Mouse (Mus musculus) ES-Bruce4 (cell line): ENCODE measurements around the gene Eif4a2. TPM values are rescaled to one million over a fixed set of nuclear protein-coding genes. Genes with fewer than 3 reads are reported as not detected.
"Not testable (repeated sequence)": the region's sequence is repeated elsewhere in the genome, so short reads cannot be mapped to it uniquely, and the experiment has no call there.

ENCODE experiments used
- H3K27ac ChIP-seq: 2 replicates; pipeline ENCODE4 v1.5.1; 2012; ENCODE audit warnings: low read length, inconsistent platforms; ENCODE audit not compliant: insufficient read depth
- H3K27me3 ChIP-seq: 2 replicates; pipeline ENCODE4 v1.6.1; 2012; ENCODE audit warnings: mild to moderate bottlenecking, low read length, inconsistent platforms; ENCODE audit not compliant: control insufficient read depth, poor library complexity, insufficient read depth, severe bottlenecking
- H3K36me3 ChIP-seq: 2 replicates; pipeline ENCODE4 v1.6.1; 2012; ENCODE audit warnings: inconsistent platforms, mild to moderate bottlenecking, low read length, moderate library complexity; ENCODE audit not compliant: control insufficient read depth, poor library complexity, insufficient read depth, severe bottlenecking
- H3K4me1 ChIP-seq: one replicate; pipeline ENCODE4 v1.8.1; 2011; ENCODE audit warnings: low read length; ENCODE audit not compliant: control insufficient read depth, insufficient read depth
- H3K4me3 ChIP-seq: 2 replicates; pipeline ENCODE4 v1.5.1; 2011; ENCODE audit warnings: low read depth, mild to moderate bottlenecking, low read length
- H3K9ac ChIP-seq: 2 replicates; pipeline ENCODE4 v1.6.1; 2012; ENCODE audit warnings: low read depth, mild to moderate bottlenecking, inconsistent platforms; ENCODE audit not compliant: poor library complexity, severe bottlenecking
- H3K9me3 ChIP-seq: replicated peaks from 2 replicates; pipeline ENCODE4 v1.6.1; 2012; ENCODE audit warnings: mild to moderate bottlenecking, low read length, inconsistent platforms; ENCODE audit not compliant: control insufficient read depth, poor library complexity, insufficient read depth, severe bottlenecking
- CTCF ChIP-seq: IDR thresholded peaks from one replicate; pipeline ENCODE4 v1.8.1; 2011; ENCODE audit warnings: low read depth, low read length
- EP300 ChIP-seq: IDR thresholded peaks from 2 replicates; pipeline ENCODE4 v1.6.1; 2011; ENCODE audit warnings: low read depth, low read length; ENCODE audit not compliant: insufficient read depth
- POLR2A ChIP-seq: IDR thresholded peaks from one replicate; pipeline ENCODE4 v1.8.1; 2011; ENCODE audit warnings: low read length; ENCODE audit not compliant: insufficient read depth
- polyA plus RNA-seq: library from polyadenylated mRNA; stranded (reverse); fragments of >200 nt; gene quantifications from 2 replicates; pipeline ENCODE4 v1.2.4, GENCODE M21; 2011; ENCODE audit warnings: low read depth; ENCODE audit not compliant: missing spikeins, insufficient read depth, insufficient read length

Gene Eif4a2
- 967 and 1,069 TPM in 2 replicates for polyA plus RNA-seq

DNA sequence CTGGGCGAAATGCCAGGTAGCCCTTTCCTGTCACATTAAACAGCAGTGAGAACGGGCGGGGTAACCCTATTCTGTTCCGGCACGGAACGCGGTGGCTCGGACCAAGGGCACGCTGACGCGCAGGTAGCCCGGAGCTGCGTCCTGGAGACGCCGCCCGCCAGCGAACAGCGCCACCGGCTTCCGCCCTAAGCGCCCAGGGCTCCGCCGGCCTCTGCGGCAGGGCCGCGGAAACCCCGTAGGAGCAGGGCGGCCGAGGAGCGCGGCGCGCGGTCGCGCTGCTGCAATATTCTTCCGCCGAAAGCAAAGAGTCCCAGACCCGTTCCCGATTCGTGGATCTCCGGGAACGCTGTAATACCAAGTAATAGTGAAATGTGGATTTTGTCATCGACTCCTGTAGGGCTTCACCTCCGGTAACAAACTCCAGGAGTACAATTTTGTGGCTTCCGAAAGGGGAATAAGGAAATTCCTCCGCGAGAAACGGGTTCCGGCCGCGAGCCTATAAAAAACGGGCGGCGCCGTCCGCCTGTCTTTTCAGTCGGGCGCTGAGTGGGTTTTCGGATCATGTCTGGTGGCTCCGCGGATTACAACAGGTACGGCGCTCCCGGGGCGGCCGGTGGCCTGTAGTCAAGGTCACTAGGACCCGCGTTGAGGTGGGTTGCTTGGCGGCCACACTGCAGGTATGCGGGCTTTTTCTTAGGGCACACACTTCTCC, at the start of gene Eif4a2:
Eif4a2 (plus strand) TSS at position 214 of the 712 bp plus-strand sequence.
- H3K36me3 ChIP-seq, result peaks cover 47% of the 10 kb centered on the region
- H3K4me1 ChIP-seq, result no peaks in the 10 kb centered on the region
- H3K9ac ChIP-seq, result peak within 1 kb of the TSS; percentile 96
- peak within 1 kb of the TSS; percentile 95 for H3K27ac ChIP-seq
- no peaks in the 10 kb centered on the region for H3K27me3 ChIP-seq
- H3K4me3 ChIP-seq, result peak within 1 kb of the TSS; percentile 90
- TF ChIP-seq POLR2A (peak; percentile 62), EP300 (peak; percentile 74), CTCF (no peak)
- H3K9me3 ChIP-seq, result no peaks in the 10 kb centered on the region

DNA sequence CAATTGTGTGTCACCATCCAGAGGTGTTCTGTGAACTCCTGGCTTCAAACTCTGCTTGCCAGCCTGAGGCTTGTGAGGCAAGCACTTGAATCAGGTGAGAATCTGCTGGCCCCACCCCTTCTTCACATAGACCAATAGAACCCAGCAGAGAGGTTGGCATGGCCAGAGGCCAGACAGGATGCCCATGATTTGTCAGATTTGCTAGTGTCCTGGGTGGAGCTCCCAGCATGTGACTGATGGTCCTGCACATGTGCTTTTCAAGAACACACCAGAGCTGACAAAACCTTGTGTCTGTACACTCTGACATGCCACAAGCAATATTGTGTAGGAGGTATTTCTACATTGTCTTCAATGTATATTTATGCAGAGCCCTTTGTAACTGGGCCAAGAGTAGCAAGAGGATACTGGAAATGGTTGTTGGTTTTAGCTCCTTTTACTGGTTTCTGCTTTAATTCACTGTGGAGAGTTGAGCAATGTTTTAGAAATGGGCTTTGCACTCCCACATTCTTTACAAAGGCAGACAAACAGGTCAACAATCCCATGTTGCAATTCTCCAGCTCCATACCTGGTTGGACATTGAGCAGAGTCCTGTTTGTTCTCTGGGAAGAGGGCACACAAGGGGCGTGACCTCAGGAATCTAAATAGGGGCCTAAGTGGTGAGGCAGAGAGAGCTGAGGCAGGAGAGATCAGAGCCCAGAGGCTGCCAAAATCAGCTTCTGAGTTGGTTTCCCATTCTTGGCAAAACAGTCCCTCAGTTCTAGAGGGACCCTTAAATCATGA, 49.4 kb upstream of the Eif4a2 start, which contains the start of gene Kng1:
Kng1 (plus strand) TSS at position 198 of the 780 bp plus-strand sequence.
- H3K9ac ChIP-seq, H3K27me3 ChIP-seq, H3K4me3 ChIP-seq, H3K9me3 ChIP-seq, H3K36me3 ChIP-seq, H3K27ac ChIP-seq, H3K4me1 ChIP-seq: not testable (repeated sequence)

DNA sequence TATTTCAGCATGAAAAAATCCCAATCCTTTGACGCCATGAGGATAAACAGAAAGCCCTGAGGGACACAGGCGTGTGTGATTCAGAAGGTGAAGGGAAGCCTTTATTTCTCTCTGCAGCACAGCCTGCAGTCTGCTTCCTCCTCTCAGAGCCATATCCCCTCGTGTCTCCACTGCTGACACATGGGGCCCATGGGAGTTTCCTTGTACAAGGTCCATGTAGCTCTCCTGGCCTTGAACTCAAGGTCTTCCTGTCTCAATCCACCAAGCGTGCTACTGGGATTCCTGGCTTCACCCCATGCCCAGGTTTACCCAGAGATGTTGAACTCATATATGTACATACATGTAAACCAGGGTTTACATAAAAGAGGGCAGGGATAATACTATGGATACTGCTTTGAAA, 47.6 kb upstream of the Eif4a2 start:
- H3K27me3 ChIP-seq, H3K9me3 ChIP-seq, H3K4me3 ChIP-seq, H3K4me1 ChIP-seq, H3K9ac ChIP-seq, H3K36me3 ChIP-seq, H3K27ac ChIP-seq: not testable (repeated sequence)

DNA sequence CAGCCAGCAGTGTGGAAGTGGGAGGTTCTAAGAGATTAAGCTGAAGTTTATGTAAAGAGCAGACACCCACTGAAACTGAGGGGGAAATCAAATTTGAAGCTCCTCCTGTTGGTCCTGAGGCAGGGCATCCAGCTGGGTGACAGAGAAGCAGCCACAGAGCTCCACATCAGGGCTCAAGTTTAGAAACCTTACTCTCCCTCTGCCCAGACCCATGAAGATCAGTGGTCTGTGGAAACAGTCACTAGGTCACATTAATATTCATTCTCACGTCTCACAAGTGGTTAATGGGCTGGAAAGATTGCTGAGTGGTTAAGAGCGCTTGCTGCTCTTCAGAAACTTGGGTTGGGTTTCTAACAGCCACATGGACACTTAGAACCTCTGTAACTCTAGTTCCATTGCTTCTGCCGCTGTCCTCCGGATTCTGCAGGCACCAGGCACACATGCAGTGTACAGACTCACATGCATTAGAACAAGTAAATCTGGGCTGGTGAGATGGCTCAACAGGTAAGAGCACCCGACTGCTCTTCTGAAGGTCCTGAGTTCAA, 46.4 kb upstream of the Eif4a2 start:
- not testable (repeated sequence) for H3K4me1 ChIP-seq, H3K27ac ChIP-seq, H3K9ac ChIP-seq, H3K36me3 ChIP-seq, H3K4me3 ChIP-seq, H3K9me3 ChIP-seq, H3K27me3 ChIP-seq

DNA sequence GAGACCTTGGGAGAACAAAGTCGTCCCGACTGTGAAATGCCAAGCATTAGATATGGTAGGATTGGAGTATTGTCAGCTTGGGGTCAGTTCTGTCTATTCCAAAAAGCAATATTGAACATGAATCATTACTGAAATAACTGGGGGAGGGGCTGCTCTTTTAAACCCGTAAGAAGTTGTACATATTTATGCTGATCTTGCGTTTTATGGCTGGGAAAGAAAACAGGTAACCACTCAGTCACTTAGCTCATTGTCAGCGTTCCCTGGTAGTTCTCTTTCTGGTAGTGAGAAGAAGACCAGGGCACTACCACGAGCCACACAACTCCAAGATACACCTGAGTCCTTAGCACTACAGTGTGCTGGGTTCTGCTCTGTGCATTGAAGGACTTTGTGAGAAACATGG, 29.7 kb upstream of the Eif4a2 start:
- H3K27ac ChIP-seq, H3K27me3 ChIP-seq, H3K4me3 ChIP-seq, H3K9ac ChIP-seq, H3K36me3 ChIP-seq, H3K4me1 ChIP-seq, H3K9me3 ChIP-seq: not testable (repeated sequence)

DNA sequence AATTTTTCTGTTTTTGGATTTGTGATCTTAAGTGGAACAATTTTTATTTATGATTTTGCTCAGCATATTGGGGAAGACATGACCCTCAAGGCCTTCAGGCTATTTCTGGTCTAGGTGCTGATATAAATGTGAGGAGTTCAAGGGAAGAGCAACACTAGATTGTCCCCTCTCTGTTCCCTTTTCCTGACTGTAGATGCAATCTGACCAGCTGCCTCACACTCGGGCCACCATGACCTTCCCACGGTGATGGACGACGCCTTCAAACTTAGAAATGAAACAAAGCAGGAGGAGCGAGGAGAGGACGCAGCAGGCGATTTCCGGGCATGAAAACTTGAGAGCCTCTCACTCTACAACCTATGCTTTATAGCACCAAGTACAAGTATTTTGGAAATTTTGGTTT, 20.1 kb upstream of the Eif4a2 start:
- not testable (repeated sequence) for H3K27me3 ChIP-seq, H3K4me3 ChIP-seq, H3K36me3 ChIP-seq, H3K9me3 ChIP-seq, H3K9ac ChIP-seq, H3K27ac ChIP-seq, H3K4me1 ChIP-seq

DNA sequence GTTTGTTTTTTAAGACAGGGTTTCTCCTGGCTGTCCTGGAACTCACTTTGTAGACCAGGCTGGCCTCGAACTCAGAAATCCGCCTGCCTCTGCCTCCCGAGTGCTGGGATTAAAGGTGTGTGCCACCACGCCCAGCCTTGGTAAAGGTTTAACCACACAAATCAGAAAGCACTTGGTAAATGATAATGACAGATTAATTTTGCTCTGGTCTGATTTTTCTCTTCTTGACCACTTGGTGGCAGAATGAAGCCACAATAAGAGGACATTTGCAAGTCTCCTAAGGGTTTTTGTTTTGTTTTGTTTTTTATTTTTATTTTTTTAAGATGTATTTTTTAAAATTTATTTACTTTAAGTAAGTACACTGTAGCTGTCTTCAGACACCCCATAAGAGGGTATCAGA, 19.5 kb upstream of the Eif4a2 start:
- H3K4me1 ChIP-seq, H3K9me3 ChIP-seq, H3K4me3 ChIP-seq, H3K27ac ChIP-seq, H3K9ac ChIP-seq, H3K36me3 ChIP-seq, H3K27me3 ChIP-seq: not testable (repeated sequence)

DNA sequence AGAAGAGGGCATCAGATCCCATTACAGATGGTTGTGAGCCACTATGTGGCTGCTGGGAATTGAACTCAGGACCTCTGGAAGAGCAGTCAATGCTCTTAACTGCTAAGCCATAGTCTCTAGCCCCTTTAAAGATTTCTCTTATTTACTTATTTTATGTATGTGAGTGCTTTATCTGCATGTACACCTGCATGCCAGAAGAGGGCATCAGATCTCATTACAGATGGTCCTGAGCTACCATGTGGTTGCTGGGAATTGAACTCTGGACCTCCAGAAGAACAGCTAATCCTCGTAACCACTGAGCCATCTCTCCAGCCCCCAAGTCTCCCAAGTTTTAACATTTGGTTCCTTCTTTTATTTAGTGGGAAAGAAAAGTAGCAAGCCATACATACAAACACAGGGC, 18.8 kb upstream of the Eif4a2 start:
- H3K36me3 ChIP-seq, H3K4me3 ChIP-seq, H3K27me3 ChIP-seq, H3K9me3 ChIP-seq, H3K27ac ChIP-seq, H3K9ac ChIP-seq, H3K4me1 ChIP-seq: not testable (repeated sequence)

DNA sequence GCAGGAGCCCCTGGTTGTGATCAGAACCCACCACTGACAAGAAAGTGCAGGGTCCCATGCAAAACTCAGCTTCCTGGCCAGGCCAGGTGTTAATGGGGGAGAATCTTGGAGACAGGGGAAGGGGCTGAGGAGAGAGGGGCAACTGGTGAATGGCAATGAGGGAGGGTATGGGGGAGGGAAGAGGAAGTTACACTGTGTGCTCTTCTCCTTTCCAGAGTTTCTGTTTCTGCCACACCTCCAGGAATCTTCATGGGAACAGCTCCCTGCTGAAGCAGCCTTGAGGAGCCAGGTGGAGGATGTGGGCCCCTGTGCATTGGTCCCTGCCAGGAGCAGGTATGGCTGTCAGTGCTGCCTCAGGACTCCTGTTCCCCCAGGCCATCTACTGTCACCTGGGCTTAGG, 15.9 kb upstream of the Eif4a2 start:
- not testable (repeated sequence) for H3K27ac ChIP-seq, H3K9ac ChIP-seq, H3K4me3 ChIP-seq, H3K36me3 ChIP-seq, H3K9me3 ChIP-seq, H3K4me1 ChIP-seq, H3K27me3 ChIP-seq
